Mouse (Mus musculus) ovary, postnatal 10 days (tissue): Measurements from ENCODE around the gene 1700016H13Rik.

Source experiments
- DNase-seq: peaks from one replicate; pipeline ENCODE4 v3.0.0; 2022; ENCODE audit warnings: low spot score

1700016H13Rik gene

DNA sequence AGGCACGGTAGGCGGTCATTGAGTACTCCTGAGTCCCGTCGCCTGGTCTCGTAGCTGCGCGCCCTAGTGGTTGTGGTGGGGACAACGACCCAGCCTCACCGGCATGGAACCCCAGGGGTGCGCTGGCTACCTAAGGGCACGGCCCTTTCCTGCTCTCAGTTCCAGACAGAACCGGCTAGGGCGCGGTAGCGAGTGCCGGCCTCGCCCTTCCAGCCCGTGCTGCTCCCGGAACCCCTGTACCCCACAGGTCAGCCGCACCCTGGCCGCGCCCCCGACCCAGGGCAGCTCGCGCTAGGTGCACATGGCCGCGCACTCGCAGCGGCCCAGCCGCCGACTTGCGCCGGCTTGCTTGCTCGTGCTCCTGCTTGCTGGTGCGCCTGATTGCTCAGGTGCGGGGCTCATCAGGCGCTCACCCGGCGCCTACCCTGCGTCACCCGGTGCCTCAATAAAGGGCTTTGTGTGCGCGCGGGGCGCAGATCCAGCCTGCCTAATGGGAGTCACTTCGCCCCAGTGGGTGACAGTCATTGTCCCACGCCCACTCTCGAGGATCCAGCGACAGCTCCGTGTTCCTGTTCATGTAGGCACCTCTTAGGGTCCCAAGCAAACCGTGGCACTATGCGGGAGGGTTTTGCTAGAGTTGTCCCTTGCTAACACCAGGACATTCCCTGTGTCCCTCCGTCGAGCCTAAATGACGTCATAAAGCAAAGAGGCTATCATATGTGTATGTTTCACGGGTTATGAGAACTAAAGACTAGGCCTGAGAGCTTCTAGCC is at the start of gene 1700016H13Rik:
1700016H13Rik (minus strand) TSS at position 665 of the 773 bp plus-strand sequence.
- DNase-seq: peak; percentile 51

GRCm38 (mm10) chr5:103705331-103705730 is 49.5 kb upstream of the 1700016H13Rik start:
- DNase-seq: no peak

DNA sequence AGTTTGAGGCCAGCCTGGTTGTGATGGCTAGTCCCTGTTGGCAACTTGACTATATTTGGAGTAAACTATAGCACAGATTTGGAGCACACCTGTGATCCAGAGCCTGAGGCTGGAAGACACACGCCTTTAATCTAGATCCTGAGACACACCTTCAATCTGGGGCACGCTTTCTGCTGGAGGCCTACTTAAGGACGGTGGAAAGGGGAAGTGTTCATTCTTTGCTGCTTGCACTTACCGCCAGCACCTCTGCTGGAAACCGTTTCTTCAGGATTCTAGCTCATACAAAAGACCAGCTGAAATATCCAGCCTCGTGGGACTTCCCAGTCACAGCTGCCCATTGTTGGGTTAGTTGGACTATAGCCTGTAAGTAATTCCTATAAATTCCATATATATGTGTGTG is 46.7 kb upstream of the 1700016H13Rik start:
- DNase-seq: no peak

DNA sequence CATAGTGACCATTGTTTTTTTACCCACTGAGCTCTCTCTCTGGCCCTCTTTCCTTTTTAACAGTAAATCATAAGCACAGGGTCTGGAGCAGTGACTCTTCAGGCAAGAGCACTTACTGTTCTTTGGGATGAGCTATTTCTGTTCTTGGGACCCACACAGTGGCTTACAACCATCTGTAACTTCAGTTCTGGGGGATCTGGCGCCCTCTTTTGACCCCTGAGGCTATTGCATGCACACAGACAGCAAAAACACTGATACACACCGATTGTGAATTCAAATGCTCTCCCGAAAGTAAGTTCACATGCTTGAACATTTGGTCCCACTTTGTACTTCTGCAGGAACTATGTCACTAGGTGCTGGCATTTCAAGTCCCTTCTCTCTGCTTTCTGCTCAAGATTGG is 45.7 kb upstream of the 1700016H13Rik start:
- no peak for DNase-seq

GRCm38 (mm10) chr5:103700661-103701060 is 44.9 kb upstream of the 1700016H13Rik start:
- no peak for DNase-seq

GRCm38 (mm10) chr5:103699537-103699936 is 43.7 kb upstream of the 1700016H13Rik start:
- no peak for DNase-seq

GRCm38 (mm10) chr5:103698577-103698976 is 42.8 kb upstream of the 1700016H13Rik start:
- no peak for DNase-seq

GRCm38 (mm10) chr5:103697875-103698491 is 42.2 kb upstream of the 1700016H13Rik start:
- DNase-seq: no peak

GRCm38 (mm10) chr5:103694094-103694493 is 38.3 kb upstream of the 1700016H13Rik start:
- DNase-seq: no peak

- peak; percentile 10 for DNase-seq
Observed at GRCm38 (mm10) chr5:103693041-103693641, 37.3 kb upstream of the 1700016H13Rik start.

DNA sequence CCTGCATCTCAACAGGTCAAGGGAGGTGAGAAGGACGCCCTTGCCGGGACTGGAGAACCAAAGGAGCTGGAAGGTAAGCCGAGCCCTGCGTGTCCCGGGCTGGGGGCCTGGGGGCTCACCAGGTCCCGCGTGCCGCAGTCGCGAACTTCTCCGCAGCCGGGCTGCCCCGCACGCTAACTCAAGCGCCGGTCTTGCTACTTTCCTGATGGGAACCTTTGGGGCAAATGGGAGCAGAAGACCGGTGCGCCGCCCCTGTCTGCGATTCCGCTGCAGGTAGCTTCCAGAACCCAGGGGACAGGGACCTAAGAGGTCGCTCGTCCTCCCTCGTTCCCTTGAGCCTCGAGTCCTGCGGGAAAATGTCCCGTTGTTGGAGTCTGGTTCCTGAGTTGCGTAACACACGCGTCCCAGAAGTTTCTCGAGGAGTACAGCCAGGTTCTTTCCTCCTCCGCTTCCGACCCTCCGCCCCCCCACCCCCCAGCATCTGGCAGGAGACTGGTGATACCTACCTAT is 36.8 kb upstream of the 1700016H13Rik start:
- peak; percentile 2 for DNase-seq

DNA sequence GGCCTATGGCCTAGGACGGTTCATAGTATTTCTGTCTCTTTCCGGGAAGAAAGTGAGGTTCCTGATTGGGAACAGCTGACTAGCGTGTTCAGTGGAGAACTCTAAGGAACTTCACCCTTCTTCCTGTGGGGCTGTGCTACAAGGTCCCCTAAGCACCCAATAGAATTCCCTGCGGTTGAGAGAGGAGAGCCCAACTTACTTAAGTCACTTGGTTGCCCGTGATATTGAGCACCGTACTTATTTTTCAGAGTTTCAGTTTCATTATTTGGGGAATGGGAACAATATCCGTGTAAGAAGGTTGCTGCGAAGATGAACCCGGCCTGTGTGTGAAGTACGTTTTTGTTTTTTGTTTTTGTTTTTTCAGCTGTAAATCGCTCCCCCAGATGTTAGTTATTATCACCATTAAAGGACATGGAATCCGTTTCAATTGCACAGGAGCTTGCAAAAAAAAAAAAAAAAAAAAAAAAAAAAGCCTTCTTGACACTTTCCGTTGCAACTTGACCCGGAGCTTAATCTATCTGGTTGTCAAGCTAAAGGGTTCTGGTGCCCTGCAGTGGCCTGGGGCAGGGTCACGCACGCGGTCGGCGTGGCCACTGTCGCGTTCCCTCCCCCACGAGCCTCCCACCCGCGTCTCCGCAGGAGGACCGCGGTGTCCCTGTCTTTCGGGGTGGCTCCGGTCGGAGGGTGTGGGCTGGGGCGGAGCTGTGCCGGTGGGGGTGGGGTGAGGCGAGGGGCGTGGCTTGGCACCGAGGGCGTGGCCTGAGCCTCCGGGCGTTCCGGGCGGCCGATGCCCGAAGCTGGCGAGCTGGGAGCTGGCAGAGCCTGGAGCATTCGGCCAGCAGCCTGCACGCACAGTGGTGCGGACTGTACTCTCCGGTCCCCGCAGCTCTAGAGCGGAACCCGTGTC is 36.1 kb upstream of the 1700016H13Rik start, which contains the start of gene Aff1:
Aff1 (plus strand) TSS at position 751 of the 907 bp plus-strand sequence.
- peak; percentile 78 for DNase-seq

- no peak for DNase-seq
Observed at GRCm38 (mm10) chr5:103691171-103691570, 35.4 kb upstream of the 1700016H13Rik start.

GRCm38 (mm10) chr5:103690190-103690589 is 34.4 kb upstream of the 1700016H13Rik start:
- no peak for DNase-seq

- no peak for DNase-seq
Observed at GRCm38 (mm10) chr5:103689645-103690044, 33.8 kb upstream of the 1700016H13Rik start.

DNA sequence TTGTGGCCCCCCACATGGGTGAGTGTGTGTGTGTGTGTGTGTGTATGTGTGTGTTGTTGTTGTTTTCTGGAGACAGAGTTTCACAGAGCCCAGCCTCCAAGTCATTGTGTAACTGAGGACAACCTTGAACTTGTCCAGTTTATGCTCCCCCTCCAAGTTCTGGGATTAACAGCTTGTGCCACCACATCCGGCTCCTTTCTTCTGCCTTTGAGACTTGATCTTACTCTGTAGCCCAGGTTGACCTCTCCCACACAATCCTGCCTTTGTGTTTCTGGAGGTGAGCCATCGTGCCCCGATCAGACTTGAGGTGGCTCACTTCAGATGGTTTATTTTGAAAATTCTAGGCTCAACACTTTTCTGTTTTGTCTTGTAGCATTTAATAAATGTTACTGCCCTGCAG is 26.0 kb upstream of the 1700016H13Rik start:
- no peak for DNase-seq

DNA sequence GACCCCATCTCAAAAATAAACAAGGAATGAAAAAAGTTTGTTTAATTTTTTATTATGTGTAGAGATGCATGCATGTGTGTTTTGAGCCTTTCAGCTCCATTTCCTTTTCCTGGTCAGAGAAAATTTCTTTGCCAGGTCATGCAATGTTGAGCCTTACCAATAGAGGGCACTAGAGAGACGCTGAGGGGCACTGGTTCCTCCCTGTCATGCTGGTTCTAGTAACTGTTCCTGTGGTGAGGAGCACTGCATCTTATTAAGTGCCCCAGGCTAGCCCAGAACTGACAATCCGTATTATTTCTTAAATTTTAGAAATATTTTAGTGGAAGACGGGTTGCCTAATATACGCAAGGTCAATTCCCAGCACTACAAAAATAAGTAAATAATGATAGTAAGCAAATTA is 24.6 kb upstream of the 1700016H13Rik start:
- peak; percentile 50 for DNase-seq

DNA sequence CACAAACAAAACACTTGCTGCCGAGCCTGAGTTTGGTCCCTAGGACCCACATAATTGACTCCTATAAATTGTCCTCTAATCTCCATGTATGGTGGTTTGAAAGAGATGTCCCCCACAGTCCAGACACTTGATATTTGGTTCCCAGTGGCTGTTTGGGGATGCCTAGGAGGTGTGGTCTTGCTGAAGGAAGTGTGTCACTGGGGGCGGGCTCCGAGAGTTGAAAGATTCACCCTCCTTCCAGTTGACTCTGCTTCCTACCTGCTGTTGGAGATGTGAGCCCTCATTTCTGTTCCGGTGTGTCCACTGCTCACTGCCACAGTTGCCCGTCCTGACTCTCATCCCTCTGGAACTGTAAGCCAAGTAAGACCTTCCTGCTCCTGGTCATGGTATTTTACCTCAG is 23.2 kb upstream of the 1700016H13Rik start:
- no peak for DNase-seq

DNA sequence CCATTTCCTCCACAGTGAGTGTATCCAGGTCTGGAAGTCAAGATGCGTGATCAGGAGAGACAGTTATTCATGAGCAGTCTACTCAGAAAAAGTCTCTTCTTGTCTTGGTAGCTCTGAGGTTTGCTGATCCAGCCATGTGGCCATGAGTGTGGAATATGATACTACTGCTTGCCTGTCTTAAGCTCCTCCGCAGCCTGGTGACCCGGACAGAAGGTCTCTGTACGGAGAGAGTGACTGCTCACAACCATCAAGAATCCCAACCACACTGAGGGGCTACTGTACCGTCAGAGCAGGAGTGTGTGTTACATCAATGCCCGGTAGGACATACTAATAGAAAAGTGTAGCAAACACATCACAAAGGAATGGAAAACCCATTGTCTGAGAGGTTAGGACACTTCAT is 22.1 kb upstream of the 1700016H13Rik start:
- DNase-seq: no peak

DNA sequence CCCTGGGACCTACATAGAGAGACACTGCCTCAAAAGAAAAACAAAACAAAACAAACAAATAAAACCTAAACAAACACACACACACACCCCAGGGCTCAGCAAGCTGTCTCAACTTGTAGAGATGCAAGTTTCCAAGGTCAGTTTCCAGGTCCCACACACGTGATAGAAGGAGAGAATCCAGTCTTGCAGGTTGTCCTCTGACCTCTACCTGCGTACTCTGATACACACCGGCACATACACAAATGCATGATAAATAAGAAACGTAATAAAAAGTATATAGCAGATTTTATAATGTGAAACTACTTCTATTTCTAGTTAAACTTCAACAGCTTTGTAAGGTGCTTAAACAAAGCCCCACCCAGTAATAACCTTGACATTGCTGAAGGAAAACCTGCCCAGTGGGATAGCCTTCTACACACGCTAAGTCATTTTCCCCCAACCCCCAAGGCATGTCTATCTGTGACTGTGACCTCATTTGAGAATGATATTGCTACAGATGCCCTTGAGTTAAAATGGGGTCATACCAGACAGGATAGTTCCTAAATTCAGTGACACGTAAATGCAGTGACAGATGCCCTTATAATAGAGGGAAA is 20.6 kb upstream of the 1700016H13Rik start:
- DNase-seq: no peak

GRCm38 (mm10) chr5:103674482-103674881 is 18.7 kb upstream of the 1700016H13Rik start:
- DNase-seq: no peak
